Mouse (Mus musculus) c-Kit-positive CD71-positive TER-119-positive erythroid progenitor cells, embryonic 14.5 days (primary cell): ENCODE results near the gene Fcer2a.
A peak's percentile ranks its signal among the peaks of the same experiment; 100 is the strongest.

ENCODE experiments used
- DNase-seq: peaks from one replicate; pipeline ENCODE4 v3.0.0-alpha.2; 2013; ENCODE audit warnings: low spot score

The Fcer2a gene

DNA sequence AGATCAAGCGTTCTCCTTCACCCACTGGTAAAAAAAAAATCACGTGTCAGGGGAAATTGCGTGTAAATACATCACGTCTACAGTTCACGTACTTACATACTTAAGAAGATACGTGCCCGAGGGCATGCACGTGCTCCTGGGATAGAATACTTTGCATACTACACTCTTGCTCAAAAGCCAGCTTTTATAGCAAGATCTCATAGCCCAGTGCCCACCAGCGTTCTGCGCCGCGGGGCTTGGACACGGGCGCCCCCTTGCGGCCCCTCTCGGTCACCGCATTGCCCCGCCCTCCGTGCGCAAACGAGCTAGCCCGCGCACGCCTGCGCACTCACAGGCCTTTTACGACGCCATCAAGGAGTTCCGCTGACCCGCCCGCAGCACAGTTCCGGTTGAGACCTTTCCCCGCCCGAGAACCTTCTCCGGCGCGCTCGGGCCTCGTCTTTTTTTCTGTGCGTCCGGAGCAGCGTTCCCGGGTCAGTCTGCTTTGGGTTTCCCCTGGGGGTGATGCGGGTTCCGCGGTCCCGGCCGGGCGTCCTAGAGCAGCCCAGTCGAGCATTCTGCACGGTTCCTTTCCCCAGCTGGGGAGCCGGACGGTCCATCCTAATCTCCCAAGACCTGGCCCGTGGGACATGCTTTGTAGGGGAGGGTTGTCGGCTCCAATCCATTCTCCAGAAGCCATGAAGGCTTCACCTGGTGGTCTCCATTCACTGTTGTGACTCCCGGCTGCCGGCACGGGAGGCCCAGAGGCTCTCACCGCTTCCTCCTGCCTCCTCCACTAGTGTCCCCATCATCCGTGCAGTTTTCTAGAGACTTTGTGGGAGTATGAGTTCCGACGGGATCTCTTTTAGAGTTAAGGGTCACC lies 17.6 kb downstream of the Fcer2a start, which contains the start of gene Trappc5:
Gene Trappc5 (plus strand): TSS at position 169 of the 862 bp plus-strand sequence.
- DNase-seq: peak; percentile 89

DNA sequence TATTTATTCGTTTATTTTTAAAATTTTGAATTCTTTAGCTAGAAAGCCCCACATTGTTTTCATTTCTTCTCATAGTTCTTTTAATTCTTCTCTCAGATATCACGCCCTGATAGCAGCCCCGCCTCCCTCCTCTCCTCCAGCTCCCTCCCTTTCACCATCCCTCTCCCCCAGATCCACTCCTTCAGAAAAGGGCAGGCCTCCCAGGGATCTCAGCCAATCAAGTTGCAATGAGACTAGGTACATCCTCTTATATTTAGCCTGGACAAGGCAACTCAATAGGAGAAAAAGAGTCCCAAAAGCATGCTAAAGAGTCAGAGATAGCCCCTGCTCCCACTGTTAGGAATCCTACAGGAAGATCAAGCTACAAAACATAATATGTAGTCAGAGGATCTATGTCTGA lies 19.3 kb downstream of the Fcer2a start:
- DNase-seq: no peak

- peak; percentile 66 for DNase-seq
Observed at GRCm38 (mm10) chr8:3671980-3672491, 21.9 kb downstream of the Fcer2a start, which contains the start of gene Fcor. TSS of gene Fcor (minus strand) at chr8:3672362.

GRCm38 (mm10) chr8:3670388-3670787 lies 23.6 kb downstream of the Fcer2a start:
- DNase-seq: no peak

DNA sequence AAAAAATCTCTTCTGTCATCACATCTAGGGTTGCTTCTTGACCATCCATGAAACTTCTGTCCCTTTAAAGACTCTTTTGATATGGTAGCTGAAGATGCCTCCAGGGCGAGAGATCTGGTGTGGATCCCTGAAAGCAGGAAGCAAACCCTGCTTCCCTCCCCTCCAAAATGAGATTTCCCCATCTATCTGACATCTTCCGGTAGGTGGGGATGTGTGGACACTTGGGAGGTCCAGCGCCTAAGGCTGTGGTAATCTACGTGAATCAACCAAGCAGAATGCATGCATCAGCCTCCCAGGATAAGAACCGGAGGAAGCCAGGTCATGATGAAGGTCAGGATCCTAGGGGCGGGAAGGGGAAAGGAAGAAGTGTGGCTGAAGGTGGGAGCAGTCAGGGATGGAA lies 28.5 kb downstream of the Fcer2a start, which contains the start of gene Mcemp1:
Gene Mcemp1 (plus strand): TSS at position 248 of the 400 bp plus-strand sequence.
- no peak for DNase-seq

GRCm38 (mm10) chr8:3664405-3664804 lies 29.6 kb downstream of the Fcer2a start:
- no peak for DNase-seq

DNA sequence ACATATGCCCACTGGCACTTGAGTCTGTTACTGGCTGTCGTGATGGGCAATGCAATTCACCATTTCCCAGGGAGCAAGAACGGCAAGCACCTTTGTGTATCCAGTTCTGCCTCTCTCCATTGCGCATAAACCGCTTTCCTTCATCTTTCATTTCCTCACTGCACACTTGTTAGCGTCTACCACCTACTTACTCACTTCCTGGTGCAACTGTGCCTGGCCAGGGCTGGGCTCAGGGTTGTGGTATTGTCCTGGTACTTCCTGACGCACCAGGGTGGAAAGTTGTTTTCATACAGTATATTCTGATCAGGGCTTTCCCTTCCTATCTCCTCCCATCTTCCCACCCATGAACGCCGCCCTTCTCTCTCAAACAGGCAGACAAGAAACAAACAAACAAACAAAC lies 33.1 kb downstream of the Fcer2a start:
- DNase-seq: no peak

- DNase-seq: no peak
Observed at GRCm38 (mm10) chr8:3656725-3657381, 37.1 kb downstream of the Fcer2a start.

DNA sequence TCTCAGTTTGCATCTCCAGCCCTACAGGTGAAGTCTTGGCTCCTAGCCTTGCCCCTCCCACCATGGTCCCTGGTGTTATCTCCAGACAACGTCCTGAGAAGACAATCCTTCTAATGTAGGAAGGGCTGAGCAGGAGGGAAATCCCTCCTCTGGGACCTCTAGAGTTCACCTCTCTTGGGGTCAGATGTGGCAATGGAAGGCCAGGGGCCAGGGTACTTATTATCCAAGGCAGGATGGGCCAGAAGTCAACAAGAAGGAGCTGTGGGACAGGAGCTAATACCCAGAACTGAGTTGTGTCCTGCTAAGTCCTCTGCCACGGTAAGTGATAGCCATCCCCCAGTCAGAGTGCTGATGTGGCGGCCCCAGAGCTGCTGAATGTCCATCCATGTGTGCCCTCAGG lies 38.4 kb downstream of the Fcer2a start, which contains the start of gene Retn:
Gene Retn (plus strand): TSS at position 245 of the 400 bp plus-strand sequence.
- DNase-seq: no peak

- no peak for DNase-seq
Observed at GRCm38 (mm10) chr8:3654726-3655508, 39.1 kb downstream of the Fcer2a start.

GRCm38 (mm10) chr8:3652845-3653244 lies 41.1 kb downstream of the Fcer2a start:
- DNase-seq: no peak

DNA sequence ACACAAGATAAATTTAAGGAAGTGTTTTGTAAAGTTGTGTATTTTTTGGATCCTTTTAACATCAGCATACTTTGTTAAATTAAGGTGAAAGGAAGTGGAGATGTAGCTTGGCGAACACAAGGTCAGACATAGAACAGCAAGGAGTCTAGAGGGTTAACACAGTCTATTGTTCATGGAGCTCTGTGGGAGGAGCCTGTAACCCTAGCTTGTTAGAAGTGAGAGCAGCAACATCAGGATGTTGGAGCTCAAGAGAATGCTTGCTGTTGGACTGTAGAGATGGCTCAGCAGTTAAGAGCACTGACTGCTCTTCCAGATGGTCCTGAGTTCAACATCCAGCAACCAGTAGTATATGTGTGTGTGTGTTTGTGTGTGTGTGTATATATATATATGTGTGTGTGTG lies 45.0 kb downstream of the Fcer2a start:
- DNase-seq: no peak

DNA sequence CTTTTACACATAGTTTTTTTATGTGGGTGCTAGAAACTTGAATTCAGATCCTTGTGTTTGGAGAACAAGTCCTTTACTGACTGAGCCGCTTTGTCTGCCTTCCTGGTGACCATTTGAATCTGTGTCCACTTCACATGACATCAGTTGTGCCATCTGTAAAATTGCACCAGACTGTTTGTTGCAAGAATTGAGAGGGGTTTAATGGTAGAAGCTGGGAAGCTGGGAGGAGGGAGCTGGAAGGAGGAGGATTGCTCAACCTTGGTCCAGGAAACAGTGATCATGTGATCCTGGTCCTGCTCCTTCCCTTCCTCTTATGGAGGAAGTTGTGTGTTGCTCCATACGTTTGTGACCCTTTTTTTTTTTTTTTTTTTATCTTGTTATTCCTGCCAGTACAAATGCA lies 45.7 kb downstream of the Fcer2a start:
- no peak for DNase-seq

- DNase-seq: no peak
Observed at GRCm38 (mm10) chr8:3647561-3647960, 46.4 kb downstream of the Fcer2a start.

- no peak for DNase-seq
Observed at GRCm38 (mm10) chr8:3646824-3647531, 47.0 kb downstream of the Fcer2a start.

DNA sequence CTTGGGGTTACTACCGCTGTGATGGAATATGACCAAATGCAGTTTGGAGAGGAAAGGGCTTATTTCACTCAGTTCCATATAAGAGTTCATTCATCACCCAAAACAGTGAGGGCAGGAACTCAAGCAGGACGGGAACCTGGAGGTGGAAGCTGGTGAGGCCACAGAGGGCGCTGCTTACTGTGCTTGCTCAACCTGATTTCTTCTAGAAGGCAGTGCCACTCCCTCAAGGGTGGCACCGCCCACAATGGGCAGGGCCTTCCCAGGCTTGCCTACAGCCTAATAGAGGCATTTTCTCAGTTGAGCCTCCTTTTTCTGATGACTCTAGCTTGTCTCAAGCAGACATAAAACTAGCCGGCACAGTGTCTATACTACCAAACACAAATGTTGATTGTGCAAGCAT lies 48.2 kb downstream of the Fcer2a start:
- peak; percentile 65 for DNase-seq
